Mouse (Mus musculus): Measurements from ENCODE around the gene Ankrd36.

- TF ChIP-seq CTCF (IDR thresholded peaks at IDR 0.05; ENCODE audit: insufficient read depth, low read depth, low read length) (no peak), POLR2A (IDR thresholded peaks at IDR 0.05; ENCODE audit: insufficient read depth, low read depth, low read length) (no peak)
Observed at GRCm38 (mm10) chr11:5565596-5565995, 3.9 kb upstream of the Ankrd36 start.
